Mouse (Mus musculus): ENCODE results near the gene E030030I06Rik.
"Not testable (repeated sequence)": the region's sequence is repeated elsewhere in the genome, so short reads cannot be mapped to it uniquely, and the experiment has no call there.

GRCm38 (mm10) chr10:22166025-22166424, 17.0 kb upstream of the E030030I06Rik start:
- TF ChIP-seq POLR2A (IDR thresholded peaks at IDR 0.05; ENCODE audit: borderline replicate concordance, control insufficient read depth, low read depth, low read length); CTCF (IDR thresholded peaks at IDR 0.05; ENCODE audit: control insufficient read depth, insufficient read depth, low read length): not testable (repeated sequence)
